Mouse (Mus musculus) limb, embryonic 10.5 days (tissue): ENCODE results near the gene Htr6. TPM values are rescaled to one million over a fixed set of nuclear protein-coding genes. Genes with fewer than 3 reads are reported as not detected.

Source experiments
- DNase-seq: peaks from one replicate; pipeline ENCODE4 v3.0.0-alpha.2; 2017; ENCODE audit warnings: low spot score
- H3K27ac ChIP-seq: fragments of 300-500 bp; sonication (generic); 2 replicates; pipeline ENCODE4 v1.5.1; 2016; ENCODE audit warnings: mild to moderate bottlenecking
- H3K27me3 ChIP-seq: fragments of 300-500 bp; sonication (generic); 2 replicates; pipeline ENCODE4 v1.6.1; 2016; ENCODE audit warnings: low read depth, mild to moderate bottlenecking; ENCODE audit not compliant: poor library complexity, severe bottlenecking
- H3K36me3 ChIP-seq: fragments of 300-500 bp; sonication (generic); 2 replicates; pipeline ENCODE4 v1.6.1; 2016; ENCODE audit warnings: mild to moderate bottlenecking, moderate library complexity
- H3K4me1 ChIP-seq: fragments of 300-500 bp; sonication (generic); 2 replicates; pipeline ENCODE4 v1.6.1; 2016
- H3K4me3 ChIP-seq: fragments of 300-500 bp; sonication (generic); 2 replicates; pipeline ENCODE4 v1.5.1; 2016; ENCODE audit warnings: mild to moderate bottlenecking, moderate library complexity
- H3K9me3 ChIP-seq: fragments of 300-500 bp; sonication (generic); replicated peaks from 2 replicates; pipeline ENCODE4 v1.6.1; 2016; ENCODE audit warnings: mild to moderate bottlenecking
- WGBS: fragments of 180-500 bp; shearing (Covaris S2); methylation state at CpG from one replicate; pipeline ENCODE4 v1.1.7; 2016; 5-methylcytosine and 5-hydroxymethylcytosine counted together
- polyA plus RNA-seq: library from polyadenylated mRNA; unstranded; fragments of >200 nt; fragmentation: Nextera tagmentation; extraction: Ambion mirVana; gene quantifications from 2 replicates; pipeline ENCODE4 v1.2.1, GENCODE M21; 2016

The Htr6 gene
- polyA plus RNA-seq = not detected in 2 replicates

DNA sequence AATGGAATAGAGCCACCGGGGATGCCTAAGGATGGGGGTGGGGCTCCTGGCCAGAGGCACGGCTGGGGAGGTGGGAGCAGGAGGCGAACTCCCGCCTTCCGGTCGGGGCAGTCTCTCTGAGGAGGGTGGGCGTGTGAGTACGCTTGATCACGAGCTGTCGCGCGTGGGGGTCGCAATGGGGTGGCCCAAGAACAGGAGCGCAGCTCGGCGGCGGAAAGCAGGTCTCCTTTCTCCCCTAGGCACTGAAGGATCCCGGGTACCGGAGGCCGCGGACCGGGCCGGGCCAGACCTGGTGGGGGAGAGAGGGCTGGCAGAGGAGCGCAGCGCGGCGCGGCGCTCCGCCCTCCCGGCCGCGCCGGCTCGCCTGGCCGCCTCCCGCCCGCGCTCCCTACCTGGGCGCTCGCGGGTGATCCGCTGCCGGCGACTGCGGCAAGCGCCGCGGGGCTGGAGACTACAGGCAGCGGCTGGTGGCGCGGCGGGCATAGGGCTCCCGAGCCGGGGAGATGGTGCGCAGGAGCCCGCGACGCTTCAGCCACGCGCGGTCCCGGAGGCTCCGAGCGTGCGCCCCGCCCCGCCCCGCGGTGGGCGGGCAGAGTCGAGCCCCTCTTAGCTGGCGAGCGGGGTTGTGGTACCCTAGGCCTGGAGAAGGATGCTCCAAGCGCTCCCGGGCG, at the start of gene Htr6:
Htr6 (minus strand) TSS at position 530 of the 671 bp plus-strand sequence.
- no peaks in the 10 kb centered on the region for H3K36me3 ChIP-seq
- peak within 1 kb of the TSS; percentile 51 for H3K27ac ChIP-seq
- H3K9me3 ChIP-seq = no peaks in the 10 kb centered on the region
- peaks cover 81% of the 10 kb centered on the region for H3K27me3 ChIP-seq
- peaks cover 19% of the 10 kb centered on the region for H3K4me1 ChIP-seq
- under 1% methylated on average over 69 of the region's 77 CpGs for WGBS
- peak within 1 kb of the TSS; percentile 67 for H3K4me3 ChIP-seq
- DNase-seq = peak; percentile 53

- no peak overlapping the region for H3K27ac ChIP-seq
- DNase-seq = no peak
- H3K36me3 ChIP-seq = peaks cover 9% of the 10 kb centered on the region
- H3K4me3 ChIP-seq = no peak overlapping the region
- H3K4me1 ChIP-seq = peaks cover 7% of the 10 kb centered on the region
- H3K27me3 ChIP-seq = no peaks in the 10 kb centered on the region
- H3K9me3 ChIP-seq = no peaks in the 10 kb centered on the region
- 91% methylated on average over 6 of the region's 6 CpGs for WGBS
These were observed 49.6 kb upstream of the Htr6 start for GRCm38 (mm10) chr4:139124940-139125339.

- H3K27ac ChIP-seq = no peak overlapping the region
- 95% methylated on average over 4 of the region's 4 CpGs for WGBS
- H3K4me1 ChIP-seq = no peaks in the 10 kb centered on the region
- H3K9me3 ChIP-seq = no peaks in the 10 kb centered on the region
- DNase-seq = no peak
- H3K4me3 ChIP-seq = no peak overlapping the region
- peaks cover 9% of the 10 kb centered on the region for H3K36me3 ChIP-seq
- H3K27me3 ChIP-seq = no peaks in the 10 kb centered on the region
These were observed 47.2 kb upstream of the Htr6 start for GRCm38 (mm10) chr4:139122557-139122956.

- no peak overlapping the region for H3K27ac ChIP-seq
- H3K36me3 ChIP-seq = 0 out of 2 replicates have a peak, but pooled peaks cover 2% of the 10 kb centered on the region
- H3K9me3 ChIP-seq = no peaks in the 10 kb centered on the region
- H3K4me3 ChIP-seq = no peak overlapping the region
- no peaks in the 10 kb centered on the region for H3K4me1 ChIP-seq
- DNase-seq = no peak
- no peaks in the 10 kb centered on the region for H3K27me3 ChIP-seq
- WGBS = 75% methylated on average over 7 of the region's 7 CpGs
These were observed 45.6 kb upstream of the Htr6 start for GRCm38 (mm10) chr4:139120998-139121397.

- Histone ChIP-seq H3K4me1 (no peaks in the 10 kb centered on the region), H3K36me3 (0 out of 2 replicates have a peak, but pooled peaks cover 2% of the 10 kb centered on the region), H3K27me3 (no peaks in the 10 kb centered on the region), H3K4me3 (no peak overlapping the region), H3K9me3 (no peaks in the 10 kb centered on the region), H3K27ac (no peak overlapping the region)
- WGBS = 88% methylated on average over 4 of the region's 4 CpGs
- no peak for DNase-seq
These were observed 45.0 kb upstream of the Htr6 start for GRCm38 (mm10) chr4:139120281-139120814.

DNA sequence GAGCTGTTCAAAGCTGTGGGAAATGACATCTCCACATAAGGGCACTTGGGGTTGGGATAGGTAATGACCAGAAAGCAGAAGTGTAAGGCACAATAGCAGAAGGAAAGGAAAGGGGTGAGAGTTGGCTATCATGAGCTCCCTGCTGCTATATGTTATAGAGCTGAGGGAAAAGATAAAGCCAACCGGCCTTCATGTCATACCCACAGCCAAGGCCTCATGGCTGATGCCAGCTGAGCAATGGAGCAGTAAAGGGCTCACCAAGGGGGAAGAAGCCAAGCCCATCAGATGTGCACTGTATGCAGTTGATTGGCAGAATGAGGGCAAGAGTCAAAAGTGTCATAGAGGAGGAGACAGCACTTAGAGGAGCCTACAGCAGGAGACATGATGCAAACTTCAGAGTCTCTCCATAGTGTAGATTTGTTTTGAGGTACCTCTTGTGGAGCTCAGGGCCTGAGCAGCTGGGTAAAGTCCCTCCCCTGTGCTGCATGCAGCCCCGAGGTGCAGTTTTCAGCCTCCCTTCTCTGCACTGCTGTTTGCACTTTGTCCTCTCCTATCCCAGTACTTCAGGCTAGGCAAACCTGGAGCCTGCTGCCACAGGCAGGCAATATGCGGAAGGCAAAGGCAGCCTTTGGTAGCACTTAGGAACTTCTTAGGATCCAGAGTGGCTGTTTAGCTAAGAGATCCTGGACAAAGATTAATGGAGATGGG, 41.1 kb upstream of the Htr6 start:
- H3K4me3 ChIP-seq = no peak overlapping the region
- WGBS = 91% methylated on average over 3 of the region's 3 CpGs
- no peaks in the 10 kb centered on the region for H3K36me3 ChIP-seq
- H3K4me1 ChIP-seq = peaks cover 2% of the 10 kb centered on the region
- DNase-seq = no peak
- no peaks in the 10 kb centered on the region for H3K9me3 ChIP-seq
- no peaks in the 10 kb centered on the region for H3K27me3 ChIP-seq
- H3K27ac ChIP-seq = no peak overlapping the region

DNA sequence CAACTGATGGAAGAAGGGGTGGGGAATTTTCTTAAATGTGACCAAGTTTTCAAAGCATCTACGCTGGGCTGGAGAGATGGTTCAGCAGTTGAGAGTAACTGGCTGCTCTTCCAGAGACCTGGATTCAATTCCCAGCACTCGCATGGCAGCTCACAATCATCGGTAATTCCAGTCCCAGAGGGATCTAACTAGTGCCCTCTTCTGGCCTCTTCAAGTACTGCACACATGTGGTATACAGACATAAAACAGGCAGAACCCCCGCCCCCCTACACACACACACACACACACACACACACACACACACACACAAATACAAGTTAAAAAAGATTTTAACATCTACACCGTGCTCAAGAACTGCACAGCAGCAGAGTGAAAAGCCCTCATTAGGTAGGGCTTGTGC, 40.4 kb upstream of the Htr6 start:
- H3K4me3 ChIP-seq = no peak overlapping the region
- DNase-seq = no peak
- H3K36me3 ChIP-seq = no peaks in the 10 kb centered on the region
- WGBS = 89% methylated on average over 5 of the region's 5 CpGs
- H3K4me1 ChIP-seq = peaks cover 10% of the 10 kb centered on the region
- H3K27ac ChIP-seq = no peak overlapping the region
- no peaks in the 10 kb centered on the region for H3K27me3 ChIP-seq
- no peaks in the 10 kb centered on the region for H3K9me3 ChIP-seq

- Histone ChIP-seq H3K27me3 (no peaks in the 10 kb centered on the region), H3K4me3 (no peak overlapping the region), H3K9me3 (no peaks in the 10 kb centered on the region), H3K4me1 (peaks cover 10% of the 10 kb centered on the region), H3K27ac (no peak overlapping the region), H3K36me3 (no peaks in the 10 kb centered on the region)
- no peak for DNase-seq
- 77% methylated on average over 3 of the region's 3 CpGs for WGBS
These were observed 37.1 kb upstream of the Htr6 start for GRCm38 (mm10) chr4:139112482-139112881.

DNA sequence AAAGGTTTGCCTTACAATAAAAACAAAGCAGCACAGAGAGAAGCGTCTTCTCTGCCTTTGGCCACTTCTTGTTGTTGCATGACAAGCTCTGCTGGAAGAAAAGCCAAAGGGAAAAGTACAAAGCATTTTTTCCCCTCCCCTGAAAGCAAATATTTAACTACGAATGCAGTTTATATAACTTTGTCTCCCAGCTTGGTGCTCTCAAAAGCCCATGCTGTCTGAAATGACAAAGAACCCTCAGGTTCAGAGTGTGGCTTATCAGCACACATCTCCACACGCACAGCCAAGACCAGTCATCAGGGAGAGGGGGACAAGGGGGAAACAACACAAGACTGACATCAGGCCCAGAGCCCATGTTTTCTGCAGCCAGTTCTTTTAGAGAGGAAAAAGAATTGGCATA, 36.1 kb upstream of the Htr6 start:
- Histone ChIP-seq H3K4me3 (no peak overlapping the region), H3K9me3 (no peaks in the 10 kb centered on the region), H3K27me3 (no peaks in the 10 kb centered on the region), H3K27ac (no peak overlapping the region), H3K4me1 (peaks cover 10% of the 10 kb centered on the region), H3K36me3 (no peaks in the 10 kb centered on the region)
- DNase-seq = no peak
- 68% methylated on average over 3 of the region's 3 CpGs for WGBS

- H3K27ac ChIP-seq = no peak overlapping the region
- no peaks in the 10 kb centered on the region for H3K9me3 ChIP-seq
- DNase-seq = no peak
- H3K4me1 ChIP-seq = peaks cover 10% of the 10 kb centered on the region
- no peaks in the 10 kb centered on the region for H3K27me3 ChIP-seq
- no peaks in the 10 kb centered on the region for H3K36me3 ChIP-seq
- WGBS = 81% methylated on average over 3 of the region's 3 CpGs
- H3K4me3 ChIP-seq = no peak overlapping the region
These were observed 35.5 kb upstream of the Htr6 start for GRCm38 (mm10) chr4:139110858-139111257.

DNA sequence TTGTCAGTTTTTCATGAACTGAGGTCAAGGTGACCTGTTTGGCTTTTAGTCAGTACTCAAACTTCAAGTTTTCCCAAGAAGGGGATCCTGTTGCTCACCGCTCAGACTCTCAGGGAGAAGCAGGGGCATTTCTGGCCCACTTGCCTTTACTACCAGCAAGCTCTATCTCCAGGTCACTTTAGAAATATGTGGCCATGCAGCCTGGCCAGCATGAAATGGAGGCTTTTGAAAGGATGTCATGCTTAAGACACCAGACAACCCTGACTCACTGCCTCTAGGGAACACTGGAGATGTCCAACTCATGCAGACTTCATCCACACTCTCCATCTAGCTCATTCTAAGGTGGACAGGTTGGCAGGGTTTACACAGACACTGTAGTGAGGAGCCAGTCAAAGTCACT, 30.1 kb upstream of the Htr6 start:
- Histone ChIP-seq H3K9me3 (no peaks in the 10 kb centered on the region), H3K4me3 (no peak overlapping the region), H3K27me3 (no peaks in the 10 kb centered on the region), H3K36me3 (peaks cover 33% of the 10 kb centered on the region), H3K27ac (no peak overlapping the region), H3K4me1 (no peaks in the 10 kb centered on the region; the same call in 1 of the 2 replicates)
- DNase-seq = no peak
- 98% methylated on average over 1 of the region's 1 CpGs for WGBS

- H3K27ac ChIP-seq = no peak overlapping the region
- no peaks in the 10 kb centered on the region for H3K27me3 ChIP-seq
- H3K36me3 ChIP-seq = peaks cover 33% of the 10 kb centered on the region
- no peak for DNase-seq
- no peaks in the 10 kb centered on the region for H3K4me1 ChIP-seq
- no peak overlapping the region for H3K4me3 ChIP-seq
- no peaks in the 10 kb centered on the region for H3K9me3 ChIP-seq
- WGBS = 79% methylated on average over 6 of the region's 6 CpGs
These were observed 26.2 kb upstream of the Htr6 start for GRCm38 (mm10) chr4:139101546-139101945.

GRCm38 (mm10) chr4:139100326-139100725, 25.0 kb upstream of the Htr6 start:
- Histone ChIP-seq H3K27me3 (peaks cover 4% of the 10 kb centered on the region), H3K9me3 (no peaks in the 10 kb centered on the region), H3K4me3 (no peak overlapping the region), H3K4me1 (peaks cover 4% of the 10 kb centered on the region), H3K36me3 (peaks cover 33% of the 10 kb centered on the region), H3K27ac (no peak overlapping the region)
- DNase-seq = no peak
- 93% methylated on average over 8 of the region's 8 CpGs for WGBS
